Mouse (Mus musculus) cortical plate, adult 2 months (tissue): ENCODE results near the gene Ctrc.

Source experiments
- CTCF ChIP-seq: fragments of 200-500 bp; IDR thresholded peaks from 2 replicates; pipeline ENCODE4 v1.5.1; 2011; ENCODE audit warnings: mild to moderate bottlenecking, control low read depth, low read length; ENCODE audit not compliant: insufficient read depth; ENCODE audit errors: extremely low read depth
- POLR2A ChIP-seq: fragments of 200-500 bp; IDR thresholded peaks from 2 replicates; pipeline ENCODE4 v1.6.1; 2011; ENCODE audit warnings: mild to moderate bottlenecking, low read length, control low read depth; ENCODE audit not compliant: insufficient read depth; ENCODE audit errors: extremely low read depth

GRCm38 (mm10) chr4:141781201-141781985 is 64.8 kb downstream of the Ctrc start:
- TF ChIP-seq POLR2A (no peak), CTCF (no peak)
